Mouse (Mus musculus): ENCODE measurements around the gene Tmem163. TPM values are rescaled to one million over a fixed set of nuclear protein-coding genes. Genes with fewer than 3 reads are reported as not detected.

Gene Tmem163
- polyA plus RNA-seq, 1 experiment = 1.0 TPM

- peaks cover 25% of the 10 kb centered on the region for H3K27me3 ChIP-seq (ENCODE audit: control insufficient read depth, insufficient read depth, low read length)
- peaks cover 6% of the 10 kb centered on the region for H3K4me1 ChIP-seq (ENCODE audit: control insufficient read depth, insufficient read depth, insufficient read length, low read length)
- no peak overlapping the region for H3K27ac ChIP-seq (ENCODE audit: insufficient read depth, low read depth, low read length)
- no peak overlapping the region for H3K4me3 ChIP-seq (ENCODE audit: low read depth, low read length)
- H3K36me3 ChIP-seq (ENCODE audit: control insufficient read depth, insufficient read depth, low read length) = no peaks in the 10 kb centered on the region
- WGBS = 70% methylated on average over 10 of the region's 10 CpGs
- TF ChIP-seq CTCF (IDR thresholded peaks at IDR 0.05; ENCODE audit: extremely low read depth, insufficient read length, insufficient replicate concordance, low read depth, low read length) (no peak), POLR2A (IDR thresholded peaks at IDR 0.05; ENCODE audit: low read depth, low read length) (no peak)
These were observed 5.9 kb downstream of the Tmem163 start for GRCm38 (mm10) chr1:127673221-127674050.

- Histone ChIP-seq H3K27ac (ENCODE audit: insufficient read depth, low read depth, low read length) (no peak overlapping the region), H3K4me1 (ENCODE audit: control insufficient read depth, insufficient read depth, insufficient read length, low read length) (no peaks in the 10 kb centered on the region), H3K27me3 (ENCODE audit: control insufficient read depth, insufficient read depth, low read length) (no peaks in the 10 kb centered on the region), H3K36me3 (ENCODE audit: control insufficient read depth, insufficient read depth, low read length) (no peaks in the 10 kb centered on the region), H3K4me3 (ENCODE audit: low read depth, low read length) (no peak overlapping the region)
- WGBS = 77% methylated on average over 3 of the region's 3 CpGs
- TF ChIP-seq POLR2A (IDR thresholded peaks at IDR 0.05; ENCODE audit: low read depth, low read length) (no peak), CTCF (IDR thresholded peaks at IDR 0.05; ENCODE audit: extremely low read depth, insufficient read length, insufficient replicate concordance, low read depth, low read length) (no peak)
These were observed 11.2 kb downstream of the Tmem163 start for GRCm38 (mm10) chr1:127668161-127668560.

DNA sequence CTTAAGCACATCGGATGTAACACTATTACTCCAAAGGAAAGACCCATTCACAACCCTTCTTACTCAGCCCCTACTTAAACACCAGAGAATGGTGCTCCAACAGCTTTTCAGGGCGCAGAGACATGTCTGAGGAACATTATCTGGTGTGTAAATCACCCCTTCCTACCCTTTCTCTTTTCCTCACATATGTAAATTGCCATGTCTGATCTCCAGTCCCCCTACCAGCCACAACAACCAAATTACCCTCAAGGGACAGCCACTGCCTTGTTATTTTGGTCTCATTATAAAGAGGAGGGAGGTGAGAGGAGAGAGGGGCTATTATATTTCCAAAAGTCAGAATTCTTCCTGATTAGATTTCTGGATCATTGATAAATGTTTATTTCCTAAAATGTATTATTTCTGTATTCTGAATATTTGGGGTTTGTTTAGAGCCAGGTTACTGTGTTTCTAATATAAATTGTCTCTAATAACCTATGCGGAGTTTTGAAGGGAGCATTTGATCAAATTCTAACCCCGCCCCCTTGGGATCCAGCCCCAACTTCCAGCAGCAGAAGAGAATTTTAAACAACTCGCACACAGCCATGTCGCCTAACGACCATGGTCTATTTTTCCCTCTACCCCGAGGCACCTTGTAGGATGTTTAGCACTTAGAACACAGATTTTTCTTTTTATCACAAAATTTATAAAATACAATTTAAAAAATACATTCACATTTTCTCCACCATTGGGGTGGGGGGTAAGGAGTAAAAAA, 12.1 kb downstream of the Tmem163 start:
- no peaks in the 10 kb centered on the region for H3K36me3 ChIP-seq (ENCODE audit: control insufficient read depth, insufficient read depth, low read length)
- no peaks in the 10 kb centered on the region for H3K27me3 ChIP-seq (ENCODE audit: control insufficient read depth, insufficient read depth, low read length)
- H3K4me1 ChIP-seq (ENCODE audit: control insufficient read depth, insufficient read depth, insufficient read length, low read length) = no peaks in the 10 kb centered on the region
- no peak for TF ChIP-seq POLR2A (IDR thresholded peaks at IDR 0.05; ENCODE audit: low read depth, low read length)
- TF ChIP-seq CTCF (IDR thresholded peaks at IDR 0.05; ENCODE audit: extremely low read depth, insufficient read length, insufficient replicate concordance, low read depth, low read length) = no peak
- H3K27ac ChIP-seq (ENCODE audit: insufficient read depth, low read depth, low read length) = no peak overlapping the region
- H3K4me3 ChIP-seq (ENCODE audit: low read depth, low read length) = no peak overlapping the region
- WGBS = 74% methylated on average over 8 of the region's 8 CpGs

DNA sequence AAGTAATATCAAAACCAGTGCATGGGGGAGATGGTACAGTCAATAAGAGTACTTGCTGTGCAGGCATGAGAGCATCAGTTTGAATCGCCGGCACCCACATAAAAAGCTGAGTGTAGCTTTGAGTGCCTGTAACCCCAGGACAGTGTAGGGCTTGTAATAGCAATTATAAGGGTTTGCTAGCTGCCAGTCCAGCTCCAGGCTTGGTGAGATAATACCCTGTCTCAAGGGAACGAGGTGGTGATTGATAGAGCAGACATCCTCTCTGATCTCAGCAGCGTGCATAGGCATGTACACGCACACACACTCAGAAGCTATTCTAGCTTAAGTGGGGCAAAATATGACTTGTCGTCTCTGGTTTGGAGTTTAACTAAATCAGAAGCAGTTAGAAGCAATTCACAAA, 13.1 kb downstream of the Tmem163 start:
- Histone ChIP-seq H3K36me3 (ENCODE audit: control insufficient read depth, insufficient read depth, low read length) (no peaks in the 10 kb centered on the region), H3K27me3 (ENCODE audit: control insufficient read depth, insufficient read depth, low read length) (no peaks in the 10 kb centered on the region), H3K4me3 (ENCODE audit: low read depth, low read length) (no peak overlapping the region), H3K4me1 (ENCODE audit: control insufficient read depth, insufficient read depth, insufficient read length, low read length) (no peaks in the 10 kb centered on the region), H3K27ac (ENCODE audit: insufficient read depth, low read depth, low read length) (no peak overlapping the region)
- TF ChIP-seq POLR2A (IDR thresholded peaks at IDR 0.05; ENCODE audit: low read depth, low read length) (no peak), CTCF (IDR thresholded peaks at IDR 0.05; ENCODE audit: extremely low read depth, insufficient read length, insufficient replicate concordance, low read depth, low read length) (no peak)
- 81% methylated on average over 6 of the region's 6 CpGs for WGBS

DNA sequence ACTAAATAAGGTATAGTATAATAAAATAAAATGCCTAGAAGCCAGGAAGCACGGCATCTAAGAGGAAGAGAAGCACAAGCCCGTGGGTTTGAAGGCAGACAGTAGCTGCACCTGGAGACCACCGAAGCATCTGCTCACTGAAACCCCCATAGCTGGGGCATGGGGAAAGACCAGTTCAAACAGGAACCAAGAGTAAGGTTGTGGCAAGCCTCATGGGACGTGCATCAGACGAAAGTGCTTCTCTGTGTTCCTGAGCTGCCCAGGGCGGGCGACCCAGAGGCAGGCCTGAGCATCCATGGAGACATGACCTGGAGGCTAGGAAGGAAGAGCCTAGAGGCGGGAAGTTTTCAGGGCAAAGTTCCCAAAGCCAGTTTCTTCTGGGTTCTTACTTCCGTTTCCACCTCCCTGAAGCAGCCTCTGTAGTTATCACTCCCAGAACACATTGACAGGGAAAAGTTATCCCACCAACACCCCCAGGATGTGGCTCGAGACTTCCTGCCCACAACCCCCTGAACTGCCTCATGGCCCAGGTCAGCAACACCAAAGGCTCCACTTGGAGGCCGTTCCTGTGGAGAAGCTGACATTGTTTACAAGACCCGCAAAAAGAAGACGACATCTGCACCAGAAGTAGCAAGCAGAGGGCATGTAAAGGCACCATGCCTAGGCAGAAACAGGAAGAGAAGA, 16.8 kb downstream of the Tmem163 start:
- Histone ChIP-seq H3K27ac (ENCODE audit: insufficient read depth, low read depth, low read length) (no peak overlapping the region), H3K27me3 (ENCODE audit: control insufficient read depth, insufficient read depth, low read length) (no peaks in the 10 kb centered on the region), H3K4me1 (ENCODE audit: control insufficient read depth, insufficient read depth, insufficient read length, low read length) (no peaks in the 10 kb centered on the region), H3K36me3 (ENCODE audit: control insufficient read depth, insufficient read depth, low read length) (no peaks in the 10 kb centered on the region), H3K4me3 (ENCODE audit: low read depth, low read length) (no peak overlapping the region)
- WGBS = 67% methylated on average over 13 of the region's 13 CpGs
- TF ChIP-seq POLR2A (IDR thresholded peaks at IDR 0.05; ENCODE audit: low read depth, low read length) = no peak
- no peak for TF ChIP-seq CTCF (IDR thresholded peaks at IDR 0.05; ENCODE audit: extremely low read depth, insufficient read length, insufficient replicate concordance, low read depth, low read length)

GRCm38 (mm10) chr1:127661118-127662012, 18.0 kb downstream of the Tmem163 start:
- H3K4me1 ChIP-seq (ENCODE audit: control insufficient read depth, insufficient read depth, insufficient read length, low read length) = no peaks in the 10 kb centered on the region
- no peaks in the 10 kb centered on the region for H3K36me3 ChIP-seq (ENCODE audit: control insufficient read depth, insufficient read depth, low read length)
- no peak overlapping the region for H3K27ac ChIP-seq (ENCODE audit: insufficient read depth, low read depth, low read length)
- no peaks in the 10 kb centered on the region for H3K27me3 ChIP-seq (ENCODE audit: control insufficient read depth, insufficient read depth, low read length)
- 35% methylated on average over 13 of the region's 13 CpGs for WGBS
- no peak overlapping the region for H3K4me3 ChIP-seq (ENCODE audit: low read depth, low read length)
- no peak for TF ChIP-seq CTCF (IDR thresholded peaks at IDR 0.05; ENCODE audit: extremely low read depth, insufficient read length, insufficient replicate concordance, low read depth, low read length)
- TF ChIP-seq POLR2A (IDR thresholded peaks at IDR 0.05; ENCODE audit: low read depth, low read length) = no peak

Data from small intestine, adult 2 months (tissue).